Mouse (Mus musculus) kidney, embryonic 16.5 days (tissue): ENCODE measurements around the gene Ltb. TPM values are rescaled to one million over a fixed set of nuclear protein-coding genes. Genes with fewer than 3 reads are reported as not detected.
A peak's percentile ranks its signal among the peaks of the same experiment; 100 is the strongest.

Experiments used
- ATAC-seq: fragments of 200-750 bp; cut with Nextera tagmentation; 2 replicates; pipeline ENCODE4 v1.8.0; 2017; ENCODE audit warnings: moderate TSS enrichment; ENCODE audit not compliant: low FRiP score, low TSS enrichment
- H3K27ac ChIP-seq: fragments of 300-500 bp; sonication (generic); 2 replicates; pipeline ENCODE4 v1.5.1; 2014; ENCODE audit warnings: low read length
- H3K27me3 ChIP-seq: fragments of 300-500 bp; sonication (generic); 2 replicates; pipeline ENCODE4 v1.6.1; 2014; ENCODE audit warnings: low read length, control low read depth, mixed read lengths; ENCODE audit not compliant: insufficient read depth
- H3K36me3 ChIP-seq: fragments of 300-500 bp; sonication (generic); 2 replicates; pipeline ENCODE4 v1.6.1; 2014; ENCODE audit warnings: low read length, control low read depth, mixed read lengths; ENCODE audit not compliant: insufficient read depth
- H3K4me1 ChIP-seq: fragments of 300-500 bp; sonication (generic); 2 replicates; pipeline ENCODE4 v1.6.1; 2014; ENCODE audit warnings: low read length, control low read depth, mixed read lengths; ENCODE audit not compliant: insufficient read depth
- H3K4me2 ChIP-seq: fragments of 300-500 bp; sonication (generic); replicated peaks from 2 replicates; pipeline ENCODE4 v1.6.1; 2014; ENCODE audit warnings: low read depth, low read length
- H3K4me3 ChIP-seq: fragments of 300-500 bp; sonication (generic); 2 replicates; pipeline ENCODE4 v1.5.1; 2014; ENCODE audit warnings: mild to moderate bottlenecking, low read length
- H3K9ac ChIP-seq: fragments of 300-500 bp; sonication (generic); replicated peaks from 2 replicates; pipeline ENCODE4 v1.6.1; 2014; ENCODE audit warnings: low read length
- H3K9me3 ChIP-seq: fragments of 300-500 bp; sonication (generic); 2 replicates; pipeline ENCODE4 v1.6.1; 2016; ENCODE audit warnings: low read length, control low read depth
- WGBS: fragments of 180-500 bp; shearing (Covaris S2); extraction: QIAGEN DNeasy Blood & Tissue Kit; methylation state at CpG from one replicate; pipeline ENCODE4 v1.1.7; 2014; 5-methylcytosine and 5-hydroxymethylcytosine counted together
- polyA plus RNA-seq: library from polyadenylated mRNA; unstranded; fragments of >200 nt; fragmentation: Nextera tagmentation; extraction: Ambion mirVana; gene quantifications from 2 replicates; pipeline ENCODE4 v1.2.1, GENCODE M21; 2015

Ltb gene
- polyA plus RNA-seq, 1 experiment from 2014 or later: 1.2 TPM

DNA sequence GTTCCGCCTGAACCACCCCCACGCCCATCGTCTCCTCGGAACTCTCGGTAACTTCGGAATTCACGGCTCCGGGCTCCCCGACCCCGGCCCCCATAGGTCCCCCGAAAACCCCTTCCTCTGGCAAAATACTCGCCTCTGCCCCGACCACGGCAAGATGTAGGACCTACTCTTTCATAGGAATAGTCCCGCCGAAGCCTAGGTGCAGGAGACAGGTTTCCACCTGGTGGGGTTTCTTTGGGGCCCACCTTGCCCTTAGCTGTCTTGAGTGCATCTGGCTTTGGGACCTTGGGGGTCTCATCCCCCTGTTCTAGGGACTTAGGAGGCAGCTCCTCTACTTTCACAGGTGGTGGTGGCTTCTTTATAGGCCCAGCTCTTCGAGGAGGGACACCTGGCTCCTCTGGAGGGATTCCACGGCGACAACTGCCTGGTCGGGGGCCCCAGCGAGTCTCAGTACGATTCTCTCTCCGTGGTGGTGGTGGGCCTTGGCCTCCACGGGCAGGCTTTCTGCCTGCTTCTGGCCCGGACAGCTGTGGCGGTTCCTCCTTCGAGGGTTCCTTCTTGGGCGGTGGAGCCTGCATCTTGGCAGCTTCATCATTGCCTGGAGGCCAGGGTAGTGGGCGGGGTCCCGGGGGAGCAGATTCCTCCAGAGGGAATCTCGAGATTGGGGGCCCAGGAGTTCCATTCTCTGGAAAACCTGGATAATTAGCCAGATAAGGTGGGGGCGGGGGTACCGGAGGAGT lies 37.6 kb upstream of the Ltb start:
- Histone ChIP-seq H3K27me3 (no peaks in the 10 kb centered on the region), H3K9ac (no peak overlapping the region), H3K4me2 (no peak overlapping the region), H3K4me3 (no peak overlapping the region), H3K27ac (no peak overlapping the region), H3K4me1 (peaks cover 1% of the 10 kb centered on the region; the same call in 1 of the 2 replicates), H3K9me3 (no peaks in the 10 kb centered on the region), H3K36me3 (peaks cover 100% of the 10 kb centered on the region)
- 89% methylated on average over 33 of the region's 33 CpGs for WGBS
- ATAC-seq: no peak

DNA sequence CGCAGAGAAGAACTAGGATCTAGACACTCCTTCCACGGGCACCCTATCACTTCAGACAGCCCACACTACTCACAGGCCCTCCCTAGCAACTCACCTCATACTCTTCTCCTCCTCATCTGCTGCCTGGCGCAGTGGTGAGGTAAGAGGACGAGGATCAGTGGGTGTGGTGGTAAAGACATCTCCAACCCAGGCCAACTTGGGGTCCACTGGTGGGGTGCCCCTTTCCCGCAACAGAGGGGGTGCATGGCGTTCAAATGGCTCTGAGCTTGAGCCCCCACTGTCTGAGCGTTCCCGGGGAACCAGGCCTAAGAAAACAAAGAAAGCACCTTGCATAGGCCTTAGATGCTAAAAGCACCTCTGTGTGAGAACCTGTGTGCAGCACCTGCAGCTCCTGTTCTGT lies 37.0 kb upstream of the Ltb start:
- WGBS: 86% methylated on average over 8 of the region's 8 CpGs
- H3K36me3 ChIP-seq: peaks cover 99% of the 10 kb centered on the region
- no peaks in the 10 kb centered on the region for H3K9me3 ChIP-seq
- no peaks in the 10 kb centered on the region for H3K27me3 ChIP-seq
- no peak overlapping the region for H3K4me3 ChIP-seq
- no peak for ATAC-seq
- H3K4me1 ChIP-seq: peaks cover 8% of the 10 kb centered on the region
- H3K9ac ChIP-seq: no peak overlapping the region
- no peak overlapping the region for H3K27ac ChIP-seq
- H3K4me2 ChIP-seq: no peak overlapping the region

DNA sequence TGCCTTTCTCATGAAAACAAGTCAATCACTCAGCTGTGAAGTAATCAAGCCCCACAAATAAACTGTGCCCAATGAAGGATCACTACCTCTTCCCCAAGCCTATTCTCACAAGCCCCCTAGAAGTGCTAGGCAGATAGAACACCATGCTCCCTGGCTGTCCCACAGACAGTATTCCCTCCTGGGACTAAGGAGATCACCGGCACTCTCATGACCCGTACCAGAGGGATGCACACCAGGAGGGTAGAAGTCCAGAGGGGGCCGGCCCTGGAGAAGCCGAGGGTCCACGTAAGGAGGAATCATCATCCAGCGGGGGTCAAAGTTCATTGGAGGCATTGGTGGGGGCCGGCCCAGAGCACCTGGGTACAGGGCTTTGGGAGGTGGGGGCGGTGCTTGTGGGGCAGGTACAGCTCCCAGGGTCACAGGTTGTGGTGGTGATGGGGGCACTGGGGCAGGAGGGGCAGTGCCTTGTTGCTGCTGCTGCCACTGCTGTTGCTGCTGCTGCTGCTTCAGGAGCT lies 36.5 kb upstream of the Ltb start:
- H3K9ac ChIP-seq: no peak overlapping the region
- H3K27me3 ChIP-seq: no peaks in the 10 kb centered on the region
- H3K36me3 ChIP-seq: peaks cover 98% of the 10 kb centered on the region
- no peak overlapping the region for H3K4me3 ChIP-seq
- WGBS: 94% methylated on average over 8 of the region's 8 CpGs
- no peaks in the 10 kb centered on the region for H3K9me3 ChIP-seq
- ATAC-seq: no peak
- peaks cover 12% of the 10 kb centered on the region for H3K4me1 ChIP-seq
- H3K4me2 ChIP-seq: no peak overlapping the region
- no peak overlapping the region for H3K27ac ChIP-seq

DNA sequence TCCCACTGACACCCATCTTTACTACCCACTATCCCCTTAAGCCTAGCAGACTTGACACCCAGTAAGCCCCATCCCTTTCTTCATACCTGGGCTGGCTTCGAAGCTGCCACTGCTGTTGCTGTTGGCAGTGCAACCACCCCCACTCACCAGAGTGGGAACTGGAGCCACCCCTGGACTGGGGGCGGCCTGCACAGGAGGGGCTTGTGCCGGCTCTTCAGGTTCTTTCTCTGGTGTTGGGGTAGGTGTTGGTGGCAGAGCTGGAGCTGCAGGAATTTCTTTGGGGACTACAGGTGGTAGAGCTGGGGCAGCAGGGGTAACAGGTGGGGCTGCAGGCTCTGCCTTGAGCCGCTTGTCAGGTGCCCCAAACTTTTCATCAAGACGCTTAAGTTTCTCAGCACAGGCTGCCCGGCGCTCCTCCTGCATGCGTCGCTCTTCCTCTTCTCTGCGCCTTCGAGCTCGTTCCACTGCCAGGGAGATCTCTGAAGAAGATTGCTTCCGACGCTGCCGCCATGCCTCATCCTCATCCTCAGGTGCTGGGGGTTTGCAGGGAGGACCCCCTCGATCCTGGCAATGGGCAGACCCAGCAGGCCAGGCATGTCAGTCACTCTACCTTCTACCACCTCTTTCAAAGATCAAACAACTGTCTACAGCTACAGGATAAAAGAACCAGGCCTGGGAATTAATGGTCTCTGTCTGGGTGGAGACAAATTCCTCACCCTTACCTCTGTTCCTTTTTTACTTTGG lies 35.2 kb upstream of the Ltb start:
- no peak for ATAC-seq
- WGBS: 92% methylated on average over 16 of the region's 16 CpGs
- Histone ChIP-seq H3K9ac (no peak overlapping the region), H3K9me3 (no peaks in the 10 kb centered on the region), H3K4me3 (no peak overlapping the region), H3K4me1 (peaks cover 21% of the 10 kb centered on the region), H3K4me2 (no peak overlapping the region), H3K27me3 (no peaks in the 10 kb centered on the region), H3K36me3 (peaks cover 84% of the 10 kb centered on the region), H3K27ac (no peak overlapping the region)

DNA sequence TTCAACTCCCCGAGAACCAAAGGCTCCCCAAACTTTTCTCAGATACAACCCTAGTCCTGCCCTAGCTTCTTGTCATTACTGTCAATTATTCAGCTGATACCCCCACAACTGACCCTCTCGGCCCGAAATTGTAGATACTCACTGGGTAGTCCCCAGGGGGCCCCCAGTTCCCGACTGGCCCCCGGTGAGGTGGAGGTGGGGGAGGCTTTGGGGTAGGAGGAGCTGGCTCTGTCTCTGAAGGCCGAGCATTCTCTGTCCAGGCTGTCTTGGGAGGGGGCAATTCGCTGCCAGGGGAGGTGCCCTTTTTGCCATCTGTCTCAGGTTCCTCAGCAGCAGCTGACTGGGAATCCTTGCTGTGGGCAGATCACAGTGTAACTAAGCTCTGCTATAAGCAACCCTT lies 34.6 kb upstream of the Ltb start:
- Histone ChIP-seq H3K27ac (no peak overlapping the region), H3K9me3 (no peaks in the 10 kb centered on the region), H3K4me2 (no peak overlapping the region), H3K4me1 (peaks cover 21% of the 10 kb centered on the region), H3K4me3 (no peak overlapping the region), H3K36me3 (peaks cover 78% of the 10 kb centered on the region), H3K27me3 (no peaks in the 10 kb centered on the region), H3K9ac (no peak overlapping the region)
- WGBS: 78% methylated on average over 7 of the region's 7 CpGs
- no peak for ATAC-seq

DNA sequence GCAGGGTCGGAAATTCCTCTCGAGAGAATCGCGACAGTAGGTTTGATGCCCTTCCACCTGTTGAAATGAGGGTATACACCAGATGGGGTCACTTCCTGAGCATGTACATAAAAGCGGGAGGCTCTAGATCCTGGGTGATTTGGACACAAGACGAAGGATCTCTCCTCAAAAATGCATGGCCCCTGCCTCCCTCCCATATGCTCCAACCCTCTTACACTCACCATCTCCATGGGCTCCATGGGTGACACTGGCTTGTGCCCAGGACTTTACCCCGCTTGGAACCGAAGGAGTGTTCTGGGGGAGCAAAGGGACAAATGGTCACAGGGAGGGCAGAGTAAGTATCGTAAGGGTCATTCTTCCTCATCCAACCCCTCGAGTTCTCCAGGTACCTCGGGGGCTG lies 32.8 kb upstream of the Ltb start:
- ATAC-seq: no peak
- H3K9ac ChIP-seq: peak overlapping the region; percentile 99; the same call in 1 of the 2 replicates
- H3K27ac ChIP-seq: no peak overlapping the region
- peak overlapping the region; percentile 99; the same call in 1 of the 2 replicates for H3K4me3 ChIP-seq
- H3K36me3 ChIP-seq: peaks cover 60% of the 10 kb centered on the region
- H3K4me1 ChIP-seq: peaks cover 30% of the 10 kb centered on the region
- 72% methylated on average over 11 of the region's 11 CpGs for WGBS
- H3K27me3 ChIP-seq: no peaks in the 10 kb centered on the region
- no peaks in the 10 kb centered on the region for H3K9me3 ChIP-seq
- H3K4me2 ChIP-seq: no peak overlapping the region

DNA sequence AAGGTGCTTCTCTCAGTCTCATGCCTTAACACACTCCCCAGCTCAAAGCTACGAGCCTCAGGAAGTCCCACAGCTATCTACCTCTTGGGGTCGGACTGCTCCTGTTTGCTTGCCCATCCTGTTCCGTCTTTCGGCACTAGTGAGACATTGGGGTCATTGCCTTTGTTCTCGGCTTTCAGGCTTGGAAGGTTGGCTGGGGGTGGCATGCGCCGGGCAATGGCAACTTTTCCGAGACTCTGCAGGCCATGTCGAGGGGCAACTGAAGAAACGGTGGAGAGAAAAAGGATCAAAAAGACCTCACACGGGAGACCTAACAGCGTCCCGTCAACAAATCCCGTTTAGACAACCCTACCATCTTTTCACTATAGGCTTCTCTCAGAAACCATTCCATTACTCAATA lies 32.1 kb upstream of the Ltb start:
- H3K27ac ChIP-seq: no peak overlapping the region
- peak overlapping the region; percentile 98 for H3K4me2 ChIP-seq
- no peak for ATAC-seq
- H3K9me3 ChIP-seq: no peaks in the 10 kb centered on the region
- H3K36me3 ChIP-seq: peaks cover 53% of the 10 kb centered on the region
- peak overlapping the region; percentile 99 for H3K9ac ChIP-seq
- 56% methylated on average over 14 of the region's 14 CpGs for WGBS
- H3K27me3 ChIP-seq: no peaks in the 10 kb centered on the region
- peaks cover 30% of the 10 kb centered on the region for H3K4me1 ChIP-seq
- peak overlapping the region; percentile 99 for H3K4me3 ChIP-seq

DNA sequence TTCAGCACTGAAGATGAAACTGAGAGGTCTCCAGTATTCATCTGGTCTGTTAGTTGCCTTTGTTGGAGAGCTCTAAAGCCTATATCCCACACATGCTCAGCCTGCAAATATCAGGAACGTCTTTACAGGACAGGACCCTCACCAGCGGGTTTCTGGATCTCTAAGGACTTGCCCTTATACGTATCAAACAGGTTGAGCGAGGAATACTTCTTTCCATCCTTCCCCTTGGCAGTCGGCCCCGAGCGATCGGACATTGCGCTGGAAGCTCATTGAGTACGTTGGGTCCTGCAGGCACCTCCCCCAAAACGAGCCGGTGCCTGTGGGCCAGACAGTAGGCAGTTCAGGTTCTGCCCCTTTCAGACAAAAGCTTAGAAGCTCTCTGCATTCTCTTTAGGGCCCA lies 31.5 kb upstream of the Ltb start:
- peak overlapping the region; percentile 99 for H3K4me3 ChIP-seq
- no peaks in the 10 kb centered on the region for H3K9me3 ChIP-seq
- ATAC-seq: no peak
- peaks cover 30% of the 10 kb centered on the region for H3K4me1 ChIP-seq
- H3K27ac ChIP-seq: no peak overlapping the region
- no peaks in the 10 kb centered on the region for H3K27me3 ChIP-seq
- peak overlapping the region; percentile 98 for H3K4me2 ChIP-seq
- H3K36me3 ChIP-seq: peaks cover 47% of the 10 kb centered on the region
- 17% methylated on average over 12 of the region's 12 CpGs for WGBS
- H3K9ac ChIP-seq: peak overlapping the region; percentile 99

DNA sequence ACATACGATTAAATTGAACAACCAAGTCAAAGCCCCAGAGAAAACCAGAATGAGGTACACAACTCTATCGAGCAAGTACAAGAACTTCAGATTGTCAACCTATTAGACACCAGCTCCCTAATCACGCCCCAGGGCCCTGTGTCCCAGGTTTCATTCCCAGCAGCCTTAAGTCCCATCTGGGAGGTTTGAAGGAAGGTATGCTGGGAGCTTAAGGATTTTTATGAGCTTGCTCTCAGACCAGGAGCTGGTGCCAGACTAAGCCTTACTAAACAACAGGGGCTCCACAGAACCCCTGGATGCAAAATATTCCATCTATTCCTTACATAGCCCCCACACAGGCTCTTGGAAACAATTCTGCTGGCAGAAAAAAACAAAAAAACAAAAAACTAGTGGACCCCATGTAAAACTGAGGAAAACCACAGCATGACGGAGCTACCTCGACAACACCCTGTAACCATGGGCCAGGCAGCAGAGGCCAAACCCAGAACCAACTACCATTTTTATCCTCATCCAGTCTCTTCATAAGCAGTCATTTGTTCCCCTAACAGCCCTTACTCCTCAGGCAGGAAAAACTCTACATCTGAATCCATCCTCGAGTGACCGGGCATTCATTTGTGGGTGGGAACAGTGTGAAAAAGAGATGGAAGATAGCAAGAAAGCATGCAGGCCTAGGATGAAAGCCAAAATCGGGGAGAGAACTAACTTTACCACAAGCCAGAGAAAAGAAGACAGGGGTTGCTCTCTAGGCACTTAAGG lies 30.7 kb upstream of the Ltb start:
- Histone ChIP-seq H3K36me3 (peaks cover 40% of the 10 kb centered on the region), H3K9ac (peak overlapping the region; percentile 99), H3K4me2 (peak overlapping the region; percentile 98), H3K27ac (peak overlapping the region; percentile 100), H3K4me3 (peak overlapping the region; percentile 99), H3K27me3 (no peaks in the 10 kb centered on the region), H3K9me3 (no peaks in the 10 kb centered on the region), H3K4me1 (peaks cover 30% of the 10 kb centered on the region)
- no peak for ATAC-seq
- WGBS: 4% methylated on average over 8 of the region's 8 CpGs
